Mouse (Mus musculus) midbrain, embryonic 12.5 days (tissue): ENCODE results near the gene Mbd6. TPM values are rescaled to one million over a fixed set of nuclear protein-coding genes. Genes with fewer than 3 reads are reported as not detected.
A peak's percentile ranks its signal among the peaks of the same experiment; 100 is the strongest.
"Not testable (repeated sequence)": the region's sequence is repeated elsewhere in the genome, so short reads cannot be mapped to it uniquely, and the experiment has no call there.

Source experiments
- ATAC-seq: fragments of 200-750 bp; cut with Nextera tagmentation; 2 replicates; pipeline ENCODE4 v1.8.0; 2017; ENCODE audit warnings: low read depth, moderate TSS enrichment, moderate library complexity; ENCODE audit not compliant: low FRiP score
- H3K27ac ChIP-seq: fragments of 300-500 bp; sonication (generic); replicated peaks from 2 replicates; pipeline ENCODE4 v1.5.1; 2016; ENCODE audit warnings: mild to moderate bottlenecking
- H3K27me3 ChIP-seq: fragments of 300-500 bp; sonication (generic); 2 replicates; pipeline ENCODE4 v1.6.1; 2016; ENCODE audit warnings: mild to moderate bottlenecking
- H3K36me3 ChIP-seq: fragments of 300-500 bp; sonication (generic); 2 replicates; pipeline ENCODE4 v1.6.1; 2016
- H3K4me1 ChIP-seq: fragments of 300-500 bp; sonication (generic); 2 replicates; pipeline ENCODE4 v1.6.1; 2016
- H3K4me2 ChIP-seq: fragments of 300-500 bp; sonication (generic); replicated peaks from 2 replicates; pipeline ENCODE4 v1.6.1; 2016; ENCODE audit warnings: mild to moderate bottlenecking, moderate library complexity
- H3K4me3 ChIP-seq: fragments of 300-500 bp; sonication (generic); 2 replicates; pipeline ENCODE4 v1.5.1; 2016; ENCODE audit warnings: mild to moderate bottlenecking
- H3K9ac ChIP-seq: fragments of 300-500 bp; sonication (generic); replicated peaks from 2 replicates; pipeline ENCODE4 v1.6.1; 2016; ENCODE audit warnings: mild to moderate bottlenecking, moderate library complexity
- H3K9me3 ChIP-seq: fragments of 300-500 bp; sonication (generic); 2 replicates; pipeline ENCODE4 v1.6.1; 2016; ENCODE audit warnings: mild to moderate bottlenecking
- WGBS: fragments of 180-500 bp; shearing (Covaris S2); methylation state at CpG from one replicate; pipeline ENCODE4 v1.1.7; 2016; 5-methylcytosine and 5-hydroxymethylcytosine counted together
- polyA plus RNA-seq: library from polyadenylated mRNA; unstranded; fragments of >200 nt; fragmentation: Nextera tagmentation; extraction: Ambion mirVana; gene quantifications from 2 replicates; pipeline ENCODE4 v1.2.1, GENCODE M21; 2016

Gene Mbd6
- polyA plus RNA-seq, 1 experiment from 2014 or later: 20.3 TPM

DNA sequence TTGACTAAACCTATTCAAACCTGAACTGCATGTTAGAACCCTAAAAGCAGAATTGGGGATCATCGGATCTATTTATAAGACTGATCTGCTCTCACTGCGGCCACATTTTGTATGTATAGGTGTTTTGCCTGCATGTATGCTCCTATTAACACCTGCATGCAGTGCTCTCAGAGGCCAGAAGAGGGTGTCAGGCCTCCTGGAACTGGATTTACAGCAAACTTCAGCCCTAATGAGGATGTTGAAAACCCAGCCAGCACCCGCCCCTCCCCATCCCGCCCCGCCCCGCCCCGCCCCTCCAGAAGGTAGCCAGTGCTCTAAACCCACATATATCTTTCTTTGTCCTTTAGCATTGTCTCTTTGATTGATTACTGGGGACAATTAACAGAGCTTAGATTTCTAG lies 35.7 kb upstream of the Mbd6 start:
- H3K36me3 ChIP-seq: no peaks in the 10 kb centered on the region
- H3K9ac ChIP-seq: no peak overlapping the region
- H3K4me3 ChIP-seq: no peak overlapping the region
- peaks cover 85% of the 10 kb centered on the region for H3K27me3 ChIP-seq
- WGBS: 13% methylated on average over 7 of the region's 7 CpGs
- H3K4me1 ChIP-seq: peaks cover 12% of the 10 kb centered on the region
- H3K4me2 ChIP-seq: no peak overlapping the region
- ATAC-seq: no peak
- no peaks in the 10 kb centered on the region for H3K9me3 ChIP-seq
- no peak overlapping the region for H3K27ac ChIP-seq

DNA sequence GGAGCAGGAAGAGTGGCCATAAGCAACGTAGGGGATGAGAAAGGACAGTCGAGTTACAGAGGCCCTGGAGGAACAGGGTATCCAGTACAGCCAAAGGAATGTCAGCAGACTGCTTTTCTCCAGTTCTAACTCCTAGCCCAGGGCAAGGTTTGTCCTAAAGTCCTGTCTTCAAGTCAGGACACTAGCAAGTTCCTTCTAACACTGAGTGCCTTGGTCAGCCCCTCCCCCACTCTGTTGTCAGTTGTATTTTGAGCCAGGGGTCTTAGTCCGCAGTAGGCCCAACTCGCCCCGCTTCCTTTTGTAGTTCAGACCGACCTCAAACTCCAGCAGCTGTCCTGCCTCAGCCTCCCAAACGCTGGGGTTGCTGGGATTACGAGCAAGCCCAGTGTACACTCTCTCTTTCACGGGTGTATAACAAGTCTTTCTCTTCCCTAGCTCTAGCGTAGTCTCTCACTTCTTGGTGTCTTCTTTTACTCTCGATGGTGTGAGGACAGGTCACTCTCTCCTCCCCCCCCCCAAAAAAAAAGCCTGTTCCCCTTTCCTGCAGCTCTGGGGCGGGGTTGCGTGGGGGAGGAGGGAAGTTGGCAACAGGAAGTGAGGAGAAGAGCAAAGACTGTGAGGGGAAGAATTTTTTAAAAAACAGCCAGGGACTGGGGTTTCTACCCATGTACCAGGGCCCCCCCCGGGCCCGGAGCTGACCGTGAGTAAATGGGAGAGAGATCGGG lies 34.5 kb upstream of the Mbd6 start:
- Histone ChIP-seq H3K4me3 (no peak overlapping the region), H3K27ac (no peak overlapping the region), H3K36me3 (no peaks in the 10 kb centered on the region), H3K4me2 (no peak overlapping the region), H3K9ac (no peak overlapping the region), H3K4me1 (peaks cover 12% of the 10 kb centered on the region), H3K27me3 (peaks cover 73% of the 10 kb centered on the region), H3K9me3 (no peaks in the 10 kb centered on the region)
- no peak for ATAC-seq
- 81% methylated on average over 17 of the region's 17 CpGs for WGBS

DNA sequence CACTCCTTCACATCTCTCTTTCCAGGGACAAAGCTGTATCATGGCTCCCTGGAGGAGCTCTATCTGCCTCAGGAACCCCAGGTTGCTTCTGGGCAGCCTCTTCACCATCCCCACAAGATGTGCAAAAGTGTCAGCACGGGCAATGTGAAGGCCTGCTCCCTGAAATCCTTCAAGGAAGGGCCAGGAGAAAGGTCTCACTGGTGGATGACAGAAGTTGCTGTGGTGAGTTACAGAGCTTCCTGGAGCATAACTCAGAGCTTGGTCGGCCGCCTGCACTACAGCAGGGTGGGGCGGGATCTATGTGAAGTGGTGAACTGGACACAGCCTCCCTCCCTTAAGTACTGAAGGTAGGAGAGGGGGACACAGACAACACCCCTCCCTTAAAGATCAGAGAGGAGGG lies 33.9 kb upstream of the Mbd6 start:
- no peaks in the 10 kb centered on the region for H3K36me3 ChIP-seq
- peaks cover 67% of the 10 kb centered on the region for H3K27me3 ChIP-seq
- WGBS: 77% methylated on average over 4 of the region's 4 CpGs
- ATAC-seq: no peak
- H3K4me3 ChIP-seq: no peak overlapping the region
- H3K9me3 ChIP-seq: no peaks in the 10 kb centered on the region
- no peak overlapping the region for H3K27ac ChIP-seq
- peaks cover 12% of the 10 kb centered on the region for H3K4me1 ChIP-seq
- no peak overlapping the region for H3K9ac ChIP-seq
- no peak overlapping the region for H3K4me2 ChIP-seq

DNA sequence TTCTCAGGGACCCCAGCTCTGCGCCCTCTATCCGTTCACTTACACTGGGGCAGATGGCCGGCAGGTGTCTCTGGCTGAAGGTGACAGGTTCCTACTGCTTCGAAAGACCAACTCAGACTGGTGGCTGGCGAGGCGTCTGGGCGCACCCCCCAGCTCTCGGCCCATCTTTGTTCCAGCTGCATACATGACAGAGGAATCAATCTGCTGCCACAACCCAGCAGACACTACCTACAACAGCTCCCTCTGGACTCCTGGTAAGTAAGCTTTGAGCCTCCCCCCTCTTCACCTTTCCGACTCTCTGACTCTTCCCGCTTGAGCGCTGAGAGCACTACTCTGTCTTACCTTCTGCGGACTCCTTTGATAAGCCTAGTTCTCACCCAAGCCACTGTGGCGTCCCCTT lies 33.4 kb upstream of the Mbd6 start:
- peaks cover 12% of the 10 kb centered on the region for H3K4me1 ChIP-seq
- H3K27ac ChIP-seq: no peak overlapping the region
- no peaks in the 10 kb centered on the region for H3K36me3 ChIP-seq
- no peaks in the 10 kb centered on the region for H3K9me3 ChIP-seq
- no peak overlapping the region for H3K4me3 ChIP-seq
- H3K9ac ChIP-seq: no peak overlapping the region
- 64% methylated on average over 13 of the region's 13 CpGs for WGBS
- H3K27me3 ChIP-seq: peaks cover 62% of the 10 kb centered on the region
- no peak for ATAC-seq
- H3K4me2 ChIP-seq: no peak overlapping the region

DNA sequence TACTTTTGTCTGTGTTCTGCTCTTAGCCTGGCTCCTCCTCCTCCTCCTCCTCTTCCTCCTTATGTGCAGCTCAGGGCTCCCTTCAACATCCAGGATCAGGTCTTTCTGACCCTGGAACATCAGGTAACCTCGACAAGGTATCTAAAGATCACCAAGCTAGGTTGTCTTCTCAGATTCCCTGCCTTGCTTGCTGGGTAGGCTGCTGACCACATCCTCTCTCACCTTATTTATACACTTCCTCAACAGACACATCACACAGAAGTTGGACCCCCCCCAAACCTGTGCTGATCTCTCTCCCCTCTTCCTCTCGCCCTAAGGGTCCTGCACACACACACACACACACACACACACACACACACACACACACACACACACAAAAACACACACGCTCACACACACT lies 32.8 kb upstream of the Mbd6 start, which contains the start of gene Arhgap9:
Gene Arhgap9 (plus strand): TSS at position 344 of the 400 bp plus-strand sequence.
- Histone ChIP-seq H3K36me3 (no peaks in the 10 kb centered on the region), H3K4me1 (peaks cover 8% of the 10 kb centered on the region), H3K27ac (no peak within 1 kb of the TSS), H3K4me3 (no peak within 1 kb of the TSS), H3K4me2 (no peak within 1 kb of the TSS), H3K27me3 (peaks cover 56% of the 10 kb centered on the region), H3K9me3 (no peaks in the 10 kb centered on the region), H3K9ac (no peak within 1 kb of the TSS)
- ATAC-seq: no peak
- 88% methylated on average over 2 of the region's 3 CpGs for WGBS

DNA sequence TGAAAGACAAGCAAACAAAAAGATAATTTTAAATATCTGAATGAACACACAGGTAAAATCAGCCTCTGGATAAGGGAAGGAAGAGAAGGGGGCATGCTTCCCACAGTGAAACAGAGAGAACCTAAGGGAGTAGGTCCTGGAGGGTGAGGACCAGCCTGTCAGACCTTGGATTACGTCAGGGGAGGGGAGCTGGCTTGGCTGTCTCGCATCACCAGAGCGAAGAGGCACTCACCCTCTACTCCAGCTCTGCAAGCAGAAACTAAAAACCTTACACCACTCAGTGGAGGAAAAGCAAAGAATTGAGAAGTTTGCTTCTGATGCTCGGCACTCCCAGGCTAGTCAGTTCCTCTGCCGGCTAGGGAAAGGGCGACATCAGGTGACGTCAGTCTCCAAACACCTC lies 31.2 kb upstream of the Mbd6 start:
- H3K36me3 ChIP-seq: no peaks in the 10 kb centered on the region
- ATAC-seq: no peak
- no peaks in the 10 kb centered on the region for H3K9me3 ChIP-seq
- WGBS: 87% methylated on average over 7 of the region's 7 CpGs
- H3K27ac ChIP-seq: no peak overlapping the region
- H3K4me1 ChIP-seq: no peaks in the 10 kb centered on the region
- H3K4me2 ChIP-seq: no peak overlapping the region
- H3K27me3 ChIP-seq: peaks cover 40% of the 10 kb centered on the region
- H3K4me3 ChIP-seq: no peak overlapping the region
- H3K9ac ChIP-seq: no peak overlapping the region

DNA sequence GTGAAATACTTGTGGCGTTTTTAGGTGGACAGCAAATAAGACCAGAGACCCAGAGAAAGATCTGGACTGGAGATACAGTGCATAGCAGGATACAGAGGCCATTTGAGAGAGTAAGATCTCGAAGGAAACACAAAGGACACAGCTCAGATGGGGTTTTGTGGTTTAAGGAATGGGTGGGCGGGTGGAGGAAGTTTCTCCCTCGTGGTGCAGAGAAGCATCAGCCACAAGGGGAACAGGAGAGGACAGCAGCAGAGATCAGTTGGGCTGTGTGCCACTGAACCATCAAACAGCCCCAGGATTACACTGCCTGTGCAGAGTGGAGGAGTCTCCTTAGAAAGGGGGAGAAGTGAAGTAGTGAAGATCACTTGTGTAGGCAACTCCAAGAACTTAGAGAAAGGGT lies 29.2 kb upstream of the Mbd6 start:
- no peak for ATAC-seq
- no peaks in the 10 kb centered on the region for H3K9me3 ChIP-seq
- H3K4me2 ChIP-seq: no peak overlapping the region
- H3K27ac ChIP-seq: no peak overlapping the region
- no peak overlapping the region for H3K9ac ChIP-seq
- H3K36me3 ChIP-seq: no peaks in the 10 kb centered on the region
- H3K27me3 ChIP-seq: peaks cover 20% of the 10 kb centered on the region
- no peak overlapping the region for H3K4me3 ChIP-seq
- WGBS: 49% methylated on average over 4 of the region's 4 CpGs
- H3K4me1 ChIP-seq: no peaks in the 10 kb centered on the region

DNA sequence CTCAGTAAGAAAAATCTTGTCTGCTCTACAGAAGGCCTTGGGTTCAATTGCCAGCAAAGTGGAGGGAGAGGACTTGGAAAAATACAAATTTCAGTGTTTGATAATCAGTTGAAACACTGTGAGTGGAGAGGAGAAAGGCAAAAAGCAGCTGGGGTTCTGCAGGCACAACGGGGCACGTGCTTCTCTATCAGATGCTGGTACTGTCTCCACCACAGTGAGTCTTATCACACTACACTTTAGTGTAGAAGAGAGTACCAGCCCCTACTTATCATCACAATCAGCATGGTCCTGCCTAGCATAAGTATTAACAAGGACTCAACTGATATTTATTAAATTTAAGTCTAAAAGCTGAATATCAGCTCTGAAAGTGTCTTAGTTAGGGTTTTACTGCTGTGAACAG lies 28.5 kb upstream of the Mbd6 start:
- H3K27ac ChIP-seq: no peak overlapping the region
- no peak overlapping the region for H3K9ac ChIP-seq
- no peaks in the 10 kb centered on the region for H3K9me3 ChIP-seq
- H3K4me1 ChIP-seq: no peaks in the 10 kb centered on the region
- H3K36me3 ChIP-seq: no peaks in the 10 kb centered on the region
- no peak overlapping the region for H3K4me2 ChIP-seq
- no peak overlapping the region for H3K4me3 ChIP-seq
- H3K27me3 ChIP-seq: peaks cover 13% of the 10 kb centered on the region
- ATAC-seq: no peak
- WGBS: 73% methylated on average over 2 of the region's 2 CpGs

DNA sequence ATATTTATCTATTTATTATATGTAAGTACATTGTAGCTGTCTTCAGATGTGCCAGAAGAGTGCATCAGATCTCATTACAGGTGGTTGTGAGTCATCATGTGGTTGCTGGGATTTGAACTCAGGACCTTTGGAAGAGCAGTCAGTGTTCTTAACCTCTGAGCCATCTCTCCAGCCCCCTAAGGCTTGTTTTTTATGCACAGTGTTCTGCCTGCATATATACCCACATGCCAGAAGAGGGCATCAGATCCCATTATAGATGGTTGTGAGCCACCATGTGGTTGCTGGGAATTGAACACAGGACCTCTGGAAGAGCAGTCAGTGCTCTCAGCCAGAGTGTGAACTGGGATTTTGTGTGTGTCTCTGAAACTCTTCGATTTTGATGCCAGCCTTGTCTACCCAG lies 26.1 kb upstream of the Mbd6 start:
- ATAC-seq, H3K27ac ChIP-seq, H3K9me3 ChIP-seq, H3K36me3 ChIP-seq, H3K27me3 ChIP-seq, H3K9ac ChIP-seq, H3K4me3 ChIP-seq, H3K4me2 ChIP-seq: not testable (repeated sequence)
- H3K4me1 ChIP-seq: peaks cover 12% of the 10 kb centered on the region
- 80% methylated on average over 1 of the region's 1 CpGs for WGBS

DNA sequence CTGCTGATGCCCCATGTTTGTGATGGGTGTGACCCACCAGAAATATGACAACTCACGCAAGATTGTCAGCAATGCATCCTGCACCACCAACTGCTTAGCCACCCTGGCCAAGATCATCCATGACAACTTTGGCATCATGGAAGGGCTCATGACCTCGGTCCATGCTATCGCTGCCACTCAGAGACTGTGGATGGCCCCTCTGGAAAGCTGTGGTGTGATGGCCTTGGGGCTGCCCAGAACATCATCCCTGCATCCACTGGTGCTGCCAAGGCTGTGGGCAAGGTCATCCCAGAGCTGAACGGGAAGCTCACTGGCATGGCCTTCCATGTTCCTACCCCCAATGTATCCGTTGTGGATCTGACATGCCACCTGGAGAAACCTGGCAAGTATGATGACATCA lies 24.7 kb upstream of the Mbd6 start:
- not testable (repeated sequence) for H3K27ac ChIP-seq, ATAC-seq, H3K4me2 ChIP-seq, H3K27me3 ChIP-seq, H3K9ac ChIP-seq, H3K9me3 ChIP-seq, H3K4me3 ChIP-seq
- H3K4me1 ChIP-seq: peaks cover 13% of the 10 kb centered on the region
- H3K36me3 ChIP-seq: peaks cover 11% of the 10 kb centered on the region
- WGBS: 93% methylated on average over 5 of the region's 5 CpGs

DNA sequence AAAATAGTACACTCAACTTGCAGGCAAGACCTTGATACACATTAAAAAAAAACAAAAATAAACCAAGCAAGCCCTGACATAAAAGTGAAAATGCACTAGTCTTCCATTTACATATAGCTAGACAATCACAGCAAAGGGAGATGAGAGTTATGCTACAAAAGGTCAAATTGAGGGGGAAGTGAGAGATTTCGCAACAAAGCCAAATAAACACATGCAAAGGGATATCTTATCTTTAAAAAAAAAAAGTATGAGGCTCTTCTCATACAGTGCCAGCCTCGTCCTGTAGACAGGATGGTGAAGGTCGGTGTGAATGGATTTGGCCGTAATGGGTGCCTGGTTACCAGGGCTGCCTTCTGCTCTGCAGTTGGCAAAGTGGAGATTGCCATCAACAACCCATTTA lies 24.0 kb upstream of the Mbd6 start:
- H3K9ac ChIP-seq: no peak overlapping the region
- H3K9me3 ChIP-seq: no peaks in the 10 kb centered on the region
- H3K4me2 ChIP-seq: no peak overlapping the region
- peaks cover 18% of the 10 kb centered on the region for H3K36me3 ChIP-seq
- 79% methylated on average over 4 of the region's 4 CpGs for WGBS
- H3K27me3 ChIP-seq: no peaks in the 10 kb centered on the region
- no peak for ATAC-seq
- H3K4me1 ChIP-seq: peaks cover 13% of the 10 kb centered on the region
- H3K4me3 ChIP-seq: no peak overlapping the region
- H3K27ac ChIP-seq: no peak overlapping the region

DNA sequence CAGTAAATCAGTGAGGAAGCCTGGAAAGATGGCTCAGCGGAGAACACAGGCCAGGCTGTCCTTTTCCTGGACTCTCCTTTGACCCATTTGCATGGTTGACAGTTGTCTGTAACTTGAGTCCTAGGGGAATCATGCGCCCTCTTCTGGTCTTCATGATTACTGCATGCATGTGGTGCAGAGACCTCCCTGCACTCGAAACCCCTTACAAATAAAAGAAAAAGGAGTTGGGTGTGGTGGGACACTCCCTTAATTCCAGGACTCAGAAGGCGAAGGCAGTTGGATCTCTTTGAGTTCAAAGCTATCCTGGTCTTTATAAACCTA lies 23.5 kb upstream of the Mbd6 start:
- no peaks in the 10 kb centered on the region for H3K27me3 ChIP-seq
- H3K4me1 ChIP-seq: peaks cover 13% of the 10 kb centered on the region
- H3K4me2 ChIP-seq: peak overlapping the region; percentile 67
- H3K27ac ChIP-seq: peak overlapping the region; percentile 70
- peaks cover 23% of the 10 kb centered on the region for H3K36me3 ChIP-seq
- peak overlapping the region; percentile 83 for H3K9ac ChIP-seq
- peak; percentile 53 for ATAC-seq
- no peaks in the 10 kb centered on the region for H3K9me3 ChIP-seq
- 2% methylated on average over 4 of the region's 4 CpGs for WGBS
- H3K4me3 ChIP-seq: peak overlapping the region; percentile 80
